Mouse (Mus musculus) gastrocnemius, adult 18-20 months (tissue): Measurements from ENCODE around the gene Fars2. TPM values are rescaled to one million over a fixed set of nuclear protein-coding genes. Genes with fewer than 3 reads are reported as not detected.
A peak's percentile ranks its signal among the peaks of the same experiment; 100 is the strongest.
"Not testable (repeated sequence)": the region's sequence is repeated elsewhere in the genome, so short reads cannot be mapped to it uniquely, and the experiment has no call there.

ENCODE experiments used
- DNase-seq: peaks from one replicate; pipeline ENCODE4 v3.0.0; 2021; ENCODE audit warnings: low spot score
- total RNA-seq, 2 experiments: library from RNA; stranded (reverse); gene quantifications; 2 replicates each; pipeline ENCODE4 v1.2.3; 2021

Fars2 gene
- total RNA-seq, 2 experiments from 2014 or later: 34.7 to 36.1 TPM

DNA sequence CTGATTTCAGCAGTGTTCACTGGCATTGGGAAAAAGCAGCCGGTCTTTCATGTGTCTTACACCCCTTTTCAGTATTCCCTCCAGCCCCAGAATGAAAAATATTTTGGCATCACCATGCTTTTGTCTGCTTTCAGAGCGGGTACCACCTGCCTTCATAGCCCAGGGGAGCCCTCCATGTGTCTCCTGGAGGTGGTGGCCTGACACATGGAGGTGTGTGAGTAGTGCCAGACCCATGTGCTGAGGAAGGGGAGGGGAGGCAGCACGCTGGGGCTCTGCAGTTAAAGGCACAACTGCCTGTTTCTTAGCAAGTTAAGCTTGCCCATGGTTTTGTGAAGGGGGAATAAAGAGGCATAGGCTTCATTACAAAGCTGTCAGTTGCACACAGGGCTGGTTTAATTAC lies 176.3 kb downstream of the Fars2 start:
- no peak for DNase-seq

DNA sequence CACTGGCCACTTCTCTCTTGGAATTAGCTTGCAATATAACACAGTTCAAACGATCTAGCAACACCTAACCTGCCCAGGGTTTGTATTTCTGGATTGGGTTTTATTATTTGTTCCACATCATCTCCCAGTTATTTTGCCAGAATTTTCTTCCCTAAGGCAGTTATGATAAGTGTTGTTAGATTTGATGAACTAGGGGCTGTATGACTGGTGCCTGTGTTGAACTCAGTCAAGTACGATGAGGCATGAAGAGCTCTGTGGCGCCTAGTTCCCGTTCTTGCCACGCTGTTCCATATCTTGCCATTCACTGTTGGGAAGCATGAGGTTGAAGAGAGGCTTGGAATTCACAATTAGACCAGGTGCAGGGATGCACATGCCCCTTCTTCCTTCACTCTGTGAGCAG lies 177.3 kb downstream of the Fars2 start:
- no peak for DNase-seq

DNA sequence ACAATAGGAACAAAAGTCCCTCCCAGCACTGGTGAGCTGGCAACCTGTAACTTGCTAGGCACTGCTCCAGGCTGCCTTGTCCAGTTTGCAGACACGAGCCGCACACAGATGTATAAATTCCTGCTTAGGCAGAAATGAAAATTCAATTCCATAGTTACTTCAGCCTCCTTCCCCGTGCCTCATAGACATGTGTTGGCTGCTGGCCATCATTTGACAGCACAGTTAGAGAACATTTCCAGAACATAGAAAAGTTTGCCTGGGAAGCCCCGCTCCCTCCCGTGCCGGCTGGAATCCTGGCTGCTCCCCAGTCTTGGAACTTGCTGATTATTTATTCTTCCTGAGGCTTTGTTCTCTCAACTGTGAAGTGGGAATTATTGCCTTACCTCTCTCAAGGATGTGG lies 178.6 kb downstream of the Fars2 start:
- peak; percentile 11 for DNase-seq

DNA sequence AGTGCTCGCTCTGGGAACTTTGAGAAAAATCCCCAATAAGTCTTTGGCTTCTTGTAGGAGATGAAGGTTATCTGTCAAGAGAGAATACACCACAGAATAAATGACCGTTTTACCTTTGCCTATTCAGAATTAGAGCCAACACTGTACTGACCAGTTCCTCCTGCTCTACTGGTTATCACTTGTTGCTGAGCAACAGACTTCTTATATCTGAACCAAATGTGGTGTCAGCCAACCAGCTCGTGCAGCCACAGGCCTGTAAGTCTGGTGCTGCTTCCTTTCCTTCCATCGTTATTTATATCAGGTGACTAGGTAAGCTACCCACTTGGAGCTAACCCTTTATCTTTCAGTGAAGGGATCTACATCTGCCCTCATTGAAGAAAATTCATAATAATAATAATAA lies 179.4 kb downstream of the Fars2 start:
- DNase-seq: no peak

DNA sequence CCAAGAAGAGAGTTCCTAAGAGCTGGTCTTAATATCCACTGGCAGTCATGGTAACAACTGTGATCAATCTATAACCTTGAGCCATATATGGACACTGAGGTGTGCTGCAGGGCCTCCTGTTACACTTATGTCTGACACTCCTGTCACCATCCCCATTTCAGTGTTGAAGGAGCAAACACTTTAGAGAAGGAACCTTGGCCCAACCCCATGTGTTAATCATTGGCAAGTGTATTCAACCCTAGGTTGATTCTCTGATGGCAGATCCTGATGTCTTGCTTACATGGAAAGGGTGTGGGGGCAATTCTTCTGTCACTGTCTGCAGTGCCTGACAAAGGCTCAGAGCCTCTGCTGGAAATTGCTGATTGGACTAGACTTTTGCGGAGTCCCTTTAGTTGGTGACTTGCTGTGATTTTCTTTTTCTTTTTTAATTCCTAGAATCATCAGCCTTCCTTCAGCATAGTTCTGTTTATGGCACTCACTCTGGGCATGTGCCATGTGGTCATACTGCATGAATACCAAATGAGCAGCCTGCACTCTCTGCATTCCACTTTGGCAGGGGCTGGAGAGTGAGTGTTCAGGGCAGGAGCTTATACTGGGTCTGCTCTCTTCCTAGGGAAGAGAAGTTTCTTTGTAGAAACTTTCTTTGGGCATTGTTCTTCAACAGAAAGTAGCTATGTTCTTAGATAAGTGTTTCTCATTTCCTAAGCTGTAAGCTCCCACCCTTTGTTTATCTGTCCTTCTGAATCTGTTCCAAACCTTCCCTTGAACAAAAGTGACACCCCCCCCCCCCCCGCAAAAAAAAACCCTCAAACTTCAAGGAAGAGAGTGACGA lies 181.0 kb downstream of the Fars2 start:
- DNase-seq: no peak

DNA sequence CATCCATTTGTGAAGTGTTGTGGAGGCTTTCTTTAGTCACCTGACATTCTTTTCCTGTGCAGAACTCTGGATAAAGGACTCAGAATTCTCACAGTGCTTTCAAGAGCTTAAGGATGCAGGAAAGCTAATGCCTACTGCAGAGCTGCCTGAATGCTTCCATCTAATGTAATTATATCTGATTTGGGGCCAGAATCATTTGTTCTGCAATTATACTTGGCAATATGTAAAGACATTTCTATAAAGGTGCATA lies 181.5 kb downstream of the Fars2 start:
- DNase-seq: no peak

DNA sequence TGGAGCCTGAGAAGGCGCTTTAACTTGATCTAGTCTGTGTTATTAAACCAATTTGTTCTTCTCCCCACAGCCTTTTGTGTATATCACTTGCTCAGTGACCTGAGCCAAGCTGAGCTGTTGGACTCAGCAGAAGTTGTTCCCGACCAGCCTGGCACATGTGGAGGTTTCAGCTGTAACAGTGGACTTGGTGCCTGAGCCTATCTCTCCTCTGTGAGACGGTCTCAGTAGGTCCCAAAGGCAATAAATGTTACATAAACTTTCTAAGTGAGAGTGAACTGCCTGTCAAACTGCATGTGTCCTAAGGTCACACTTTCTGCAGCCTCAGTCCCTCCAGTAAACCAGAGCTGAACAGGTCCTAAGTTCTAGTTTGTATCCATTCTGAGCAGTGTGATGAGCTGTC lies 185.6 kb downstream of the Fars2 start:
- DNase-seq: no peak

DNA sequence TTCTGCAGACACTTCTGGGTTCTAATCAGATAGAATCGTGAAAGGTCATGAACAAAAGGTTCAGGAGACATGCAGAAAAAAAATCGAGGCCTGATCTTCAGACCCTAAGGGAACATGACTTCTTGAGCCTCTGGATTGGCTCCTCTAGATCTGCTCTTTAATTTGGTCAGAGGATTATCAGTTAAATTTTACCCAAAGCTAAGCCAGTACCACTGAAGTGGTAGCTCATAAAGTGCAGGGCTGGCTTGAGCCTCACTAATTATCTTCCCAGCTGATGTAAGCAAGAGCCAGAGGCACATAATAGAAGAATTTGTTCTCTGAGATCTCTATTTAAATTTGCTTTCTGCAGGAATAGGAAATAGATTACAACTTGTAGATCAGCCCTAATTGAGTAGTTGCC lies 188.1 kb downstream of the Fars2 start:
- no peak for DNase-seq

DNA sequence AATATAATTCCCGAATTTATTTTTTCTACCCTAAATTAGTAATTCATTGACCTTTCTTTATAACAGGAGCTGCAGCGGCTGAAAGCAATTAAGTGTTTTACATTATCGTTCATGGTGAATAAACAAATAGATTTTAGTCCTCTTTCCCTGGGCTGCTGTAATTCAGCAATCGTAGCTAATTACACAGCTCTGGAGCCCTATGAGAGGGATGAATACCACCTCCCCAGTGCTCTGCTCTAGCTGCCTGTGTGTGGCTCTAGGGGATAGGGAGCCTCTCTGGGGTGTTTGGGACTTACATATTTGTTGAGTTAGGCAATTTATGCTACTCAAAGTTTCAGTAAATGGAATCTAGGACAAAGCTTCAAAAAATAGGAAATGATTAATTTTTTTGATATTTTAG lies 190.2 kb downstream of the Fars2 start:
- no peak for DNase-seq

DNA sequence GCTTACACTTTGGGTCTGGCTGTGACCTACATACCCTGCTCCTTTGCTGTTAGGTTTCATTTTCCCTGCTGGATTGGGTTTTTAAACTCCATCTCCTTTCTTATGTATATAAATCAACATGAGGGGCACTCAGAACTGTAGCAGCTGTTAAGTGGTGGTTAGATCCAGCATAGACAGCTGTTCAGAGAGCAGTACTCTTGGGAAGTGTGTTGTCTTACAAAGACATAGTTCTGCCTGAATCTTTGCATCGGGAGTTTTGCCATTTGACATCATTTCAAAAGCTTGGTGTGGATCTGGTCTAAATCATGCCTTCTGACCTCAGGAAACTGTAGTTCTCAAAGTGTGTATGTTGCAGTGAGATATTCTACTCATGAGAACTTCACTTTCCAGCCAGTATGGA lies 191.9 kb downstream of the Fars2 start:
- no peak for DNase-seq

DNA sequence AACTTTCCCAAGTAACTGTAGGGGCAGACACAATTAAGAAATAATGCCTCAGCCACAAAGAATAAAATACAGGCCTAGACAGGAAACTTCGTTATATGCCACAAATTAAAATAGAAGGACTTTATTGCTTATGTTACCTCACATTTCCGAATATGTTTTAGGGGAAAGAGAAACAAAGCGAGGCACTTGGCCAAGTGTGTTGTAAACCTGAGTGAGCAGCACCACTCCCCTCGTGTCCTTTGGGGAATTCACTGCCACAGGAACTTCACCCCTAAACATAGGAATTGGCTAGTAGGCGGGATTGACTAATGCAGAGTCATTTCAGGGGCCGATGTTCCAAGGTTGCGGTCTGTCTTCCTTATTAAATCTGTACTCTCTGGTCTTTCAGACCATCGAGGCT lies 197.0 kb downstream of the Fars2 start:
- peak; percentile 33 for DNase-seq

DNA sequence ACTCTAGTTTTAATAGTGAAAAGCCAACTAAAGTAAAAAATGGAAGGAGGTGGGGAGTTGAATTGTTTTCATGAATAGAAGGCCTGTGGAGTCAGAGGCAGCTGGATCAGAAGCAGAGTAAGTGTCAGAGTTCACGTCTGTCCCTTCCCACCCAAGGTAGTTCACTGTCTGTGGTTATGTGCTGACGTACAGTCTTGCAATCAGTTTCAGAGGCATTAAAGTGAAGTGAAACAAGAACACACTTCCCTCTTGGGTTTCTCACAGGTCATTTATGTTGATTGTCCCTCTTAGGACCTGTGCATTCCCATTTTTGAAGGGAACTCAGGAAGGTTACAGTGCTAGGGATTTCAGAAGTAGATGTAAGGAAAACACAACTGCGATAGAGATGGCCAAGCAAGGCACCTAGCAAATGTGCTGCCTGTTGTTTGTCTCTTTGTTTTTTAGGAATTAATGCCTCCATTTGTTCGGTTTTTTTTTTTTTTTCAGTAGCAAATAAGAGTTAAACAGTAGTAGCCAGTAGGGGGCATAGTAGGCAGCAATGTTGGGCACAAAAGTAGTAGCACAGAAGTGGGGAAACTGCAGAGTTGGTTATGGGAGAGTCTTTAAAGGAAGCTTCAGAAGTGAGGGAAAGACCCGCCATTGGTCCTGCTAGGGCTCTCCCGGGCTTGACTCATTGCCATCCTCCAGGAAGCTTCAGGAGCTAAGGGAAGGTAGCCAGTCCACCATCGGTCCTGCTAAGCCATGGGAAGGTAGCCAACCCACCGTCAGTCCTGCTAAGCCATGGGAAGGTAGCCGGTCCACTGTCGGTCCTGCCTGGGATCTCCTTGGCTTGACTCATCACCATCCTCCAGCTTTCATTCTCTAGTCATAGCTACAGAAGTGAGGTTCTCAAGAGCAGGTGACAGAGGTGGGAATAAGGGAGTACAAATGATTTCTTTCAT lies 197.9 kb downstream of the Fars2 start:
- no peak for DNase-seq

DNA sequence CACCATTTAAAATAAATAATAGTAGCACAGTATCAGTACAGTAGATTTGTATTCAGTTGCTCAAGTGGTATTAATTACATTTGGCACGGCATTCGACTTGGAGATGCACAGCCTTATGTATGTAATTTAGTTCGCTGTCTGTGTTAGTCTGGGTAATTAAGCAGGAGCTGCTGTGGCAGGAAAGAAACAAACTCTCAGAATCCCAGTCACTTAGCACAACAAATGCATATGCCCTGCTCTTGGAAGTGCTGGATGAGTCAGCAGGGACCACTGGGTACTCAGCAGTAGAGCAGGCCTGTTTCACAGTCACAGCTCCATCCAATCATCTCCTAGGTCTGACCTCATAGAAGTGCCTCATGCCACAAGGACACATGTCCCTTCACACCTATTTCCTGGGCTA lies 200.6 kb downstream of the Fars2 start:
- DNase-seq: no peak

DNA sequence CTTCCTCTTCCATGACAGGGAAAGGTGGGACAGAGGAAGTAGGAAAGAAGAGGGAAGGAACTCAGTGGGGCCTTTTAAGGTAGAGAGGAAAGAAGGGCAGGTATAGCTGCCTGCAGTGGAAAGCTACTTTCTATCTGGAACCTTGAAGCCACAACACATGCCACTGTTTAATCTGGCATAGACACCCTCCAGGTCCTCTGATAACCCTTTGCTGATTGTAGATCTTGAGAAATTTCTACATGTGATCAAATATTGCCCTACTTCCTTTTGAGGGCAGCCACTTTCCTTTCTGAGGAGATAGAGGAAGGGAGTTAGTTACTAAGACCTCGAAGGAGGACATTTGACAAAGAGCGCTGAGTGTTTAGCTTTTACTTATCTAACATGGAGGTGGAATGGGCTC lies 207.4 kb downstream of the Fars2 start:
- DNase-seq: no peak

DNA sequence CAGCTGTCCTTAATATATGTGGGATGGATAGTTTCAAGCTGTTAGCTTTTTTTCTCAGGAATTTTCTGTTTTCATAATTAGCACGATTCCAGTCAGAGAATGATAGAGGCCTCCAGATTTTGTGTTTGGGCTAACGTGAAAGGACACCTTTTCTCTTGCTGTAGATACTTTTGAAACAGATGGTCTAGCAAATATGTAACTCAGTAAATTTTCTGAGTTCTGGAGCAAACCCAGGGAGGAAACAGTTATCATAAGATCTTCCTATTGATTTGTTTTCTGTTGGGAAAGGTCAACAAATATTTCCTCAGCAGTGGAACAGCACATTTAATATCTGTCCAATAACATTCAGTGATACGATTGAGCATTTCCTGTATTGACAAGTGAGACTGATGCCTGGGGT lies 209.3 kb downstream of the Fars2 start:
- no peak for DNase-seq

DNA sequence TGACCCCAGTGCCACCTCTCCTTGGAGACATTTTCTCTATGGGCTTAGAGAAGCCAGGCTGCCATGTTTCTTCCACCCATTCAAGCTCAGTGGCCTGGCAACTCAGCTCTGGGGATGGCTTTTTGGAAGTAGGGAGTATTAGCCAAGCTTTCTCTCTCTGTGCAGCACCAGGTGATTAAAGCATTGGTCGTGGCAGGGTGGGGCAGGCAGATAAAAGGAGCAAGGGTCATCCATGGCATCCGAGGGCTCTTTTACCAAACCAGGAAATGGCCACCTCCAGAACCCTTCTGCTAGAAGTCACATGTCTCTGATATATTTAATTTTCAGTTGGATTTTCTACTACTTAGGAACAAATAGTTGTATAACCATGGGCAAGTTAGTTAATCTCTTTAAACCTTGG lies 212.7 kb downstream of the Fars2 start:
- DNase-seq: no peak

DNA sequence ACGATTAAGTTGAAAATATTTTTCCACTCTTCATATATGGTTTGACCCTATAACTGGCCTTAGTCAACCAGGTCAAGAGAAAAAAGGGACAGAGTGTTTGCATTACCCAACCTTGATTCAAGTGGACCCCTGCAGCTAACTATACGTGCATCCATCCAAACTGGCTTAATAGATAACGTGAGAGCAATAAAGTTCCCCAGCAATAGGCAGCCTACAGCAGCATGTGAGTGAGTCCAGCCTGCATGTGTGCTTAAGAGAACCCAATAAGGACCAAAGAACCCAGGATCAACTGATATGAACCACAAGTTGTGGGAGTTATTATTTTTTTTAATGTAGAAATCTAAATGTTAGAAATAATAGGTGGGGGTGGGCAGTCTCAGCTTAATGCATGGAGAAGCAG lies 213.3 kb downstream of the Fars2 start:
- no peak for DNase-seq

DNA sequence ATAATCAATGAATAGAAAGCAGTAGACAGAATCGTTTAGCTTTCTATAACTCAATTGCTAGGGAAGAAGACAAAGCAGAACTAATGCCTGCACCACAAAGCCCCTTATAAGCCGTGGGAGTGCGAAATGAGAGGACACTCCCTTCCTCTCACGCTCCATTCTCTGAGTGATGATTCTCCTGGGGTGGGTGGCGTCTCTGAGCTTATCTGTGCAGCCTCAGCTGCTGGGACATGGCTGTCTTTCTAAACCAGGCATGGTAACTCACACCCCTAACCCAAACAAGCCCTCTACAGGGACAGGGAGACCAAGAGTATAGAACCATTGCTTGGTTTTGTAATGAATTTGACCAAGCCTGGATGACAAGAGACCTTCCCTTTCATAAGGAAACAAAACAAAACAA lies 217.5 kb downstream of the Fars2 start:
- DNase-seq: no peak

DNA sequence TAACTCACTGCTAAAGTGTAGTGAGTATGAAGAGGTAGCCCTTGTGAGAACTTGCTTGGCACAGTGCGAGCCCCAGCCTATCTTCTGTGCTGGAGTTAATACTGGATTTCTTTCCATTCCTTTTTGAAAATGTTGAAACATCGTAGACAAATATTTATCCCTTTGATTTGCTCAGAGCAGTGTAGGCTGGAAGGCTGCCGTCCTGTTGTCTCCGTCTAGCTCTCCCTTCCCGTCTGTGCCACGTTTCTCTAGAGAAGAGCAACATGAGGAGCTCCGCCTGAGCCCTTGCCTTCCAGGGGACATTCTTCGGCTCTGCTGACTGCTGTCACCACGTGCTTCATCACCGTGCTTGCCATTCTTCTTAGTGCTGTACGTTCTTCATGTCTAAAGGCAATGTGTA lies 234.3 kb downstream of the Fars2 start:
- no peak for DNase-seq

DNA sequence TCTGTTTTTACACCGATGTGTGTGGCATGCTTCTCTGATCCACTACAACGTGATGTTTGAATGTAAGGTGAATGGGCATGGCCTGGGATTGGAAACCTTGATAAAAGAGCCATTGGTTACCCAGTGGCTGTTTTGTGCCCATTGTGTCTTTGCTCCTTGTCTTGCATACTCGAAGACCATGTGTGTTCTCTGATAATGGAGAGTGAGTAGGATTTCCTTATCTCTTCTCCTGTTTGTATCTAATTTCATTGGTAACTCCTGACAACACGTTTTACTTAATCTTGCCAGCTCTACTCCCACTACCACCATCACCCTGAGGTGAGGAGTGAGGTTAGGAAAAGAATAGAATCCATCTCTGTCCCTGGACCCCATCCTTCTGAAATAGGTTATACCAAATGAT lies 240.3 kb downstream of the Fars2 start:
- DNase-seq: no peak

DNA sequence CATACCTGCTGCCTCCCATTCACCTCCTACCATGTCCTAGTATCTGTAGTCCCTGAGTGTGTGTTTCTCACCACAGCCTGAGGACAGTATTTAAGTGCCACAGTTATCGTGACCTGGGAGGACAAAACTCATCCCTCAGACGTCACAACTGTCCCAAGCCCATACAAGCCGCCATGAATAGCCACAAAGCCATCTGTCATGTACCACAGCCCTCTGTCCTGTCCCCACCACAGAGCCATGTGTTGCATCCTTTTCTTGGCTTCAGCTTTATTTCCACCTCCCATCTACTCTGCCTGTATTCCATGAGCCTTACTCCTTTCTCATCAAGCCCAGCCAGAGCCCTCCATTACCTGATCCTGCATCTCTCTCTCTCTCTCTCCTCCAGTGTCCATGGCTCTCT lies 244.2 kb downstream of the Fars2 start:
- DNase-seq: no peak

DNA sequence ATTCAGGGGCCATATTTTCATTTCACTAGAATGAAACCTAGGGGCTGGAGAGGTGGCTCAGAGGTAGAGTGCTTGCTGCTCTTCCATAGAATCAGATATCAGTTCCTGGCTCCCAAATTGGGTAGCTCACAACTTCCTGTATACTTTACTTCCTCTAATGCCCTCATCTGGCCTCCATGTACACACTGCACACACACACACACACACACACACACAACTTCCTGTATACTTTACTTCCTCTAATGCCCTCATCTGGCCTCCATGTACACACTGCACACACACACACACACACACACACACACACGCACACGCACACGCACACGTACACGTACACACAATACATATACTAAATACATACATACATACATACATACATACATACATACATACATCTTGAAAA lies 248.5 kb downstream of the Fars2 start:
- not testable (repeated sequence) for DNase-seq

DNA sequence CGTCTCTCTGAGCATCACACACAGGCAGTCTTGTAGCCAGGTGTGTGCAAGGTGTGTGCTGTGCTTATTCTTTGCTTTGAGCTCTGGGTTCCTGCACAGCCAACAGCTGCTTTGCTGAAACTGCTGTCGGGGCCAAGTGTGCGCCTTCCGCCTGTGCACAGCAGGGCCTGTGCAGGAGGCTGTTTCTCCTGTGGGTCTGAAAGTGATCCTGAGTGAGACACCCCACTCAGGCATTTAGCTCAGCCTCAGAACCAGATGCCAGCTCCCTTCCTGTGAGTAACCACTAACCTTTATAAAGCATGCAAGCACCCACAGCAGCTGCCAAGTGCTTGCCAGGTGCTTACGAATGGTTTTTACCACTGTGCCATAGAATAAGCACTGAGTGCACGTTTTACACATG lies 249.1 kb downstream of the Fars2 start:
- no peak for DNase-seq
